Mouse (Mus musculus): ENCODE data around the gene Arhgap36. TPM values are rescaled to one million over a fixed set of nuclear protein-coding genes. Genes with fewer than 3 reads are reported as not detected.

Gene Arhgap36
- polyA plus RNA-seq (2014; fragmentation: Illumina TruSeq; extraction: RNeasy Lipid Tissue Mini Kit (QIAGEN cat#74804); ENCODE audit: low read depth, low replicate concordance) = not detected

DNA sequence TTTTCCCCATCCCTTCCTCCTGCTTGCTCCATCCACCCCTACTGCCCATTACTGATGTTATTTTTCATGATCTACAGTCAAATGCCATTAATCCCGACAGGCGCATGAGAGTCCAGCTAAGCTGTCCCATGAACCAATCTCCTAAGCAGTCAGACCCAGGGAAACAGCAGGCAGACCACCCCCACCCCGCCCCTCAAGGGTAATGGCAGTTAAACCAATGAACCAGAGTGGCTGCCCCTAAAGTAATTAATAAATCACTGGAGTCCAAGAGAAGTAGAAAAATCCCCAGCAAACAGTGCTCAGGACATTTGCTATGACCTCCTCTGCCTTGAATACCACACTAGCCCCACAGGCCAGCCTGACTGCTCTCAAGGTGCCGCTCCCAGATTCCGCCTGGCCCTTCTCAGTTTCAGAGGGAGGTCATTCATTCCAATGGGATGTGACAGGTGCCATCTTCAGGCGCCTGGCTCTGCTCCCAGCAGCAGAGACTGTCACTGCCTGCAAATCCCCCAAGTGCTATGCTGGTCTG lies at the start of gene Arhgap36:
Gene Arhgap36 (plus strand): TSS at position 504 of the 529 bp plus-strand sequence.

Other genes starting within 250 kb of the Arhgap36 start
- 1.7 TPM for gene Enox2, start 175.7 kb upstream of the Arhgap36 start, polyA plus RNA-seq (2014; fragmentation: Illumina TruSeq; extraction: RNeasy Lipid Tissue Mini Kit (QIAGEN cat#74804); ENCODE audit: low read depth, low replicate concordance)
- not detected for gene Olfr1320, start 208.4 kb downstream of the Arhgap36 start, polyA plus RNA-seq (2014; fragmentation: Illumina TruSeq; extraction: RNeasy Lipid Tissue Mini Kit (QIAGEN cat#74804); ENCODE audit: low read depth, low replicate concordance)